Mouse (Mus musculus): ENCODE measurements around the gene Gm8050. TPM values are rescaled to one million over a fixed set of nuclear protein-coding genes. Genes with fewer than 3 reads are reported as not detected.
"Not testable (repeated sequence)": the region's sequence is repeated elsewhere in the genome, so short reads cannot be mapped to it uniquely, and the experiment has no call there.

Gm8050 gene
- polyA plus RNA-seq (2015; fragmentation: Nextera tagmentation; extraction: Ambion mirVana), result not detected in 2 replicates

GRCm38 (mm10) chr14:6720151-6720550 is at the start of gene Gm8050:
TSS of gene Gm8050 (minus strand) at chr14:6720251.
- H3K27ac ChIP-seq; DNase-seq (ENCODE audit: low spot score); H3K27me3 ChIP-seq (ENCODE audit: insufficient read depth, low read length); H3K9ac ChIP-seq (ENCODE audit: low read depth, low read length); H3K36me3 ChIP-seq (ENCODE audit: insufficient read depth, low read length); H3K4me3 ChIP-seq (replicated peaks; ENCODE audit: low read depth, low read length); ATAC-seq (replicated peaks; ENCODE audit: low FRiP score, low read depth); H3K4me2 ChIP-seq (ENCODE audit: low read length); H3K9me3 ChIP-seq (replicated peaks; ENCODE audit: low read length); H3K4me1 ChIP-seq (replicated peaks; ENCODE audit: insufficient read depth, low read length): not testable (repeated sequence)
- WGBS, result no CpG with 5 or more reads among the region's 2 CpGs

- peak overlapping the region; percentile 29; the same call in 1 of the 2 replicates for H3K4me3 ChIP-seq (replicated peaks; ENCODE audit: low read depth, low read length)
- not testable (repeated sequence) for H3K9me3 ChIP-seq (replicated peaks; ENCODE audit: low read length); H3K36me3 ChIP-seq (ENCODE audit: insufficient read depth, low read length); H3K9ac ChIP-seq (ENCODE audit: low read depth, low read length); H3K4me2 ChIP-seq (ENCODE audit: low read length); ATAC-seq (replicated peaks; ENCODE audit: low FRiP score, low read depth); H3K27me3 ChIP-seq (ENCODE audit: insufficient read depth, low read length); H3K4me1 ChIP-seq (replicated peaks; ENCODE audit: insufficient read depth, low read length); H3K27ac ChIP-seq; DNase-seq (ENCODE audit: low spot score)
- TF ChIP-seq CTCF (IDR thresholded peaks at IDR 0.05; ENCODE audit: low read depth), result peak; percentile 39; the same call in 1 of the 2 replicates
- 2% methylated on average over 4 of the region's 13 CpGs for WGBS
Measured at GRCm38 (mm10) chr14:6757231-6757536, 37.1 kb upstream of the Gm8050 start.

- H3K4me2 ChIP-seq (ENCODE audit: low read length), result peak overlapping the region; percentile 45
- ATAC-seq (replicated peaks; ENCODE audit: low FRiP score, low read depth); H3K9ac ChIP-seq (ENCODE audit: low read depth, low read length); H3K27ac ChIP-seq; H3K36me3 ChIP-seq (ENCODE audit: insufficient read depth, low read length); H3K9me3 ChIP-seq (replicated peaks; ENCODE audit: low read length); H3K4me1 ChIP-seq (replicated peaks; ENCODE audit: insufficient read depth, low read length); H3K27me3 ChIP-seq (ENCODE audit: insufficient read depth, low read length): not testable (repeated sequence)
- under 1% methylated on average over 30 of the region's 67 CpGs for WGBS
- peak overlapping the region; percentile 29; the same call in 1 of the 2 replicates for H3K4me3 ChIP-seq (replicated peaks; ENCODE audit: low read depth, low read length)
- DNase-seq (ENCODE audit: low spot score), result peak; percentile 0
Measured at GRCm38 (mm10) chr14:6756384-6757230, 36.6 kb upstream of the Gm8050 start.

- not testable (repeated sequence) for H3K9me3 ChIP-seq (replicated peaks; ENCODE audit: low read length); H3K4me3 ChIP-seq (replicated peaks; ENCODE audit: low read depth, low read length); DNase-seq (ENCODE audit: low spot score); H3K27me3 ChIP-seq (ENCODE audit: insufficient read depth, low read length); H3K36me3 ChIP-seq (ENCODE audit: insufficient read depth, low read length); H3K27ac ChIP-seq; H3K4me2 ChIP-seq (ENCODE audit: low read length); ATAC-seq (replicated peaks; ENCODE audit: low FRiP score, low read depth); H3K9ac ChIP-seq (ENCODE audit: low read depth, low read length); H3K4me1 ChIP-seq (replicated peaks; ENCODE audit: insufficient read depth, low read length)
- no CpG with 5 or more reads among the region's 2 CpGs for WGBS
Measured at GRCm38 (mm10) chr14:6742232-6742631, 22.2 kb upstream of the Gm8050 start, which contains the start of gene Gm3636. TSS of gene Gm3636 (minus strand) at chr14:6742332.

- H3K4me1 ChIP-seq (replicated peaks; ENCODE audit: insufficient read depth, low read length); H3K36me3 ChIP-seq (ENCODE audit: insufficient read depth, low read length); H3K9ac ChIP-seq (ENCODE audit: low read depth, low read length); H3K4me3 ChIP-seq (replicated peaks; ENCODE audit: low read depth, low read length); DNase-seq (ENCODE audit: low spot score); H3K27me3 ChIP-seq (ENCODE audit: insufficient read depth, low read length); H3K4me2 ChIP-seq (ENCODE audit: low read length); H3K9me3 ChIP-seq (replicated peaks; ENCODE audit: low read length); ATAC-seq (replicated peaks; ENCODE audit: low FRiP score, low read depth); H3K27ac ChIP-seq: not testable (repeated sequence)
- no CpG with 5 or more reads among the region's 1 CpGs for WGBS
Measured at GRCm38 (mm10) chr14:6684070-6684469, 36.0 kb downstream of the Gm8050 start, which contains the start of gene Gm10251. TSS of gene Gm10251 (minus strand) at chr14:6684170.

Other genes with a start within 250 kb of the Gm8050 start
- not detected in 2 replicates for gene Gm8356, start 183.0 kb downstream of the Gm8050 start, polyA plus RNA-seq (2015; fragmentation: Nextera tagmentation; extraction: Ambion mirVana)
- gene Gm3629, start 129.6 kb downstream of the Gm8050 start, polyA plus RNA-seq (2015; fragmentation: Nextera tagmentation; extraction: Ambion mirVana), result 0.11 TPM in 1 of 2 replicates, not detected in the other
- gene Gm3460, start 97.8 kb downstream of the Gm8050 start, polyA plus RNA-seq (2015; fragmentation: Nextera tagmentation; extraction: Ambion mirVana), result not detected in 2 replicates
- not detected in 2 replicates for gene Gm10251, start 36.1 kb downstream of the Gm8050 start, polyA plus RNA-seq (2015; fragmentation: Nextera tagmentation; extraction: Ambion mirVana)
- gene Gm3636, start 22.1 kb upstream of the Gm8050 start, polyA plus RNA-seq (2015; fragmentation: Nextera tagmentation; extraction: Ambion mirVana), result 1.9 and 2.6 TPM in 2 replicates
- not detected in 2 replicates for gene Gm8362, start 54.2 kb upstream of the Gm8050 start, polyA plus RNA-seq (2015; fragmentation: Nextera tagmentation; extraction: Ambion mirVana)
- not detected in 2 replicates for gene Gm3642, start 120.1 kb upstream of the Gm8050 start, polyA plus RNA-seq (2015; fragmentation: Nextera tagmentation; extraction: Ambion mirVana)
- gene Gm3667, start 169.7 kb upstream of the Gm8050 start, polyA plus RNA-seq (2015; fragmentation: Nextera tagmentation; extraction: Ambion mirVana), result 0.08 and 0.51 TPM in 2 replicates